Mouse (Mus musculus) G1E (cell line): ENCODE measurements around the gene Vps13c.

Experiments
- CTCF ChIP-seq: IDR thresholded peaks from 2 replicates; pipeline ENCODE4 v1.5.1; 2012; ENCODE audit warnings: low read depth, low read length, inconsistent platforms, mixed read lengths
- POLR2AphosphoS5 ChIP-seq: IDR thresholded peaks from 2 replicates; pipeline ENCODE4 v1.6.1; 2012; ENCODE audit warnings: low read depth, low read length, inconsistent platforms; ENCODE audit not compliant: insufficient replicate concordance

GRCm38 (mm10) chr9:68022311-68023043 is 182.3 kb downstream of the Vps13c start:
- TF ChIP-seq CTCF, result no peak
- no peak for TF ChIP-seq POLR2AphosphoS5
